ENCODE assay signal across 8 mouse cellular contexts in the genomic region with DNA sequence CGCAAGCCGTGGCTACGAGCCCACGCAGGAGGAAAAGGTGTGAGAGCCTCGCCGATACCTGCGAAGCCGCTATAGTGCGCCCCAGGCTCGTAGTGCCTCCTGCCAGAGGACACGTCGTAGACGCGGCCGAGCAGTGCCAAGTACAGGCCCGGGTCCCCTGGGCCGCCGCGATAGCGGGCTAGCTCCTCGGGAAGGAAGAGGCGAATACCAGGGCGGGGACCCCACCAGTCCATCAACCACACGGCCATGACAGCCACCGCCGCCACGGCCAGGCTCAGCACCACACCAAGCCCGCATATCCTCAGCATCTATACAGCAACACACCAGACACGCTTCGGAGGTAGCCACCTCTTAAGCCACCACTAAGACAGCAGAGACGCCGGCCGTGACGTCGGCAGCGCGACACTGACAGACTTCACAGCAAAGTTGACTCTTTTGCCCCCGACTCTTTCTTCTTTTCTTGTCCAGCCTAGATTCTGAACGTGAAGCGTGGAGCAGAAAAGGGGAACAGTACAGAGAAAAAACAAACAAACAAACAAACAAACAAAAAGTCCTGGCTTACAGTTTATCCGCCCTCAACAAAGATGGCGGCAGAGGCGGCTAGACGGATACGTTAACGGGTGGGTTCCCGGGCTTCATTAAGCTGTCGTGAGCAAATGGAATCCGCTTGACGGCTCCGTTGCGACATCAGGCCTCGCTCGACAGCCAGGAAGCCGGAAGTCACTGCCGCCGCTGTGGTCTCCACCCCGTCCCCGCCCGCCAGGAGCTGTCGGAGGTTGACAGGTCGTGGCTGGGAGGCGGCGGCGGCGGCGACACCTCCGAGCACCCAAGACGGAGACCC. TPM values are rescaled to one million over a fixed set of nuclear protein-coding genes. Genes with fewer than 3 reads are reported as not detected.
DNase-seq lines count a peak whose midpoint lies in the region; ATAC-seq and TF ChIP-seq lines count a peak whose summit lies in the region.

TSS of gene Cyb5d2 (minus strand) at position 688 of the 841 bp plus-strand sequence.
TSS of gene Zzef1 (plus strand) at position 772 of the 841 bp plus-strand sequence.

- peak within 1 kb of the TSS; percentile 72 for H3K4me2 ChIP-seq in heart, embryonic 11.5 days
- H3K4me2 ChIP-seq in kidney, embryonic 16.5 days (replicated peaks; ENCODE audit: low read depth, low read length) = peak within 1 kb of the TSS; percentile 89
- H3K4me2 ChIP-seq in myocyte (ENCODE audit: low read depth) = peak within 1 kb of the TSS; percentile 84

- H3K4me3 ChIP-seq in C2C12 (ENCODE audit: insufficient read depth, poor library complexity, severe bottlenecking) (peak within 1 kb of the TSS; percentile 92), myocyte (peak within 1 kb of the TSS; percentile 89)
- peak within 1 kb of the TSS; percentile 81 for H3K4me3 ChIP-seq in erythroblast, embryonic 14.5 days (replicated peaks)
- H3K4me3 ChIP-seq in heart, embryonic 11.5 days (ENCODE audit: low read depth, low read length) = peak within 1 kb of the TSS; percentile 72
- peak within 1 kb of the TSS; percentile 99 for H3K4me3 ChIP-seq in kidney, embryonic 16.5 days (ENCODE audit: low read length)
- H3K4me3 ChIP-seq in liver, adult 2 months (ENCODE audit: insufficient read depth, low read depth, low read length) = peak within 1 kb of the TSS; percentile 96

- H3K9me3 ChIP-seq in erythroblast, embryonic 14.5 days (ENCODE audit: control insufficient read depth, low read length) = no peaks in the 10 kb centered on the region
- H3K9me3 ChIP-seq in heart, embryonic 11.5 days (replicated peaks; ENCODE audit: control insufficient read depth, low read length) = no peaks in the 10 kb centered on the region
- no peaks in the 10 kb centered on the region for H3K9me3 ChIP-seq in kidney, embryonic 16.5 days (ENCODE audit: low read length)

- H3K27ac ChIP-seq in heart, embryonic 11.5 days (ENCODE audit: low read depth, low read length) = peak within 1 kb of the TSS; percentile 86
- H3K27ac ChIP-seq in kidney, embryonic 16.5 days (ENCODE audit: low read length) = peak within 1 kb of the TSS; percentile 83
- peak within 1 kb of the TSS; percentile 81 for H3K27ac ChIP-seq in liver, adult 2 months (replicated peaks; ENCODE audit: insufficient read depth, low read depth, low read length)

- H3K9ac ChIP-seq in heart, embryonic 11.5 days (ENCODE audit: low read depth, low read length) = peak within 1 kb of the TSS; percentile 96
- H3K9ac ChIP-seq in kidney, embryonic 16.5 days (replicated peaks; ENCODE audit: low read length) = peak within 1 kb of the TSS; percentile 89
- H3K9ac ChIP-seq in liver, adult 2 months (ENCODE audit: low read depth, low read length) = peak within 1 kb of the TSS; percentile 95

- TF ChIP-seq CTCF in C2C12 (IDR thresholded peaks at IDR 0.05; ENCODE audit: control insufficient read depth, insufficient read depth, insufficient read length) = no peak
- no peak for TF ChIP-seq CTCF in brain, embryonic 14.5 days (IDR thresholded peaks at IDR 0.05; ENCODE audit: borderline replicate concordance, extremely low read depth, insufficient read depth, insufficient read length)
- no peak for TF ChIP-seq CTCF in liver, adult 2 months (IDR thresholded peaks at IDR 0.05; ENCODE audit: low read depth, low read length)

- H3K79me2 ChIP-seq in C2C12 (ENCODE audit: control insufficient read depth, insufficient read depth) = peaks cover 73% of the 10 kb centered on the region
- peaks cover 24% of the 10 kb centered on the region for H3K79me2 ChIP-seq in liver, adult 2 months (ENCODE audit: control insufficient read depth, insufficient read depth, low read length)
- H3K79me2 ChIP-seq in myocyte (ENCODE audit: control insufficient read depth, insufficient read depth) = peaks cover 52% of the 10 kb centered on the region

- under 1% methylated on average over 65 of the region's 69 CpGs for WGBS in heart, embryonic 11.5 days (ENCODE audit: insufficient replicate concordance)
- under 1% methylated on average over 69 of the region's 69 CpGs for WGBS in kidney, embryonic 16.5 days
- WGBS in liver, adult 2 months = under 1% methylated on average over 69 of the region's 69 CpGs

- peaks cover 50% of the 10 kb centered on the region for H3K79me3 ChIP-seq in C2C12 (ENCODE audit: low read depth)

- H3K4me1 ChIP-seq in erythroblast, embryonic 14.5 days (ENCODE audit: control insufficient read depth) = peaks cover 47% of the 10 kb centered on the region
- H3K4me1 ChIP-seq in heart, embryonic 11.5 days (ENCODE audit: control insufficient read depth, insufficient read depth, low read length) = peaks cover 2% of the 10 kb centered on the region; the same call in 1 of the 2 replicates
- H3K4me1 ChIP-seq in kidney, embryonic 16.5 days (ENCODE audit: insufficient read depth, low read length) = peaks cover 15% of the 10 kb centered on the region
- H3K4me1 ChIP-seq in liver, adult 2 months (ENCODE audit: control insufficient read depth, insufficient read depth, low read length) = no peaks in the 10 kb centered on the region

- peak; percentile 92 for ATAC-seq in heart, embryonic 11.5 days (replicated peaks; ENCODE audit: insufficient number of reproducible peaks, low FRiP score, low TSS enrichment)
- ATAC-seq in kidney, embryonic 16.5 days (ENCODE audit: low FRiP score, low TSS enrichment) = peak; percentile 94

- peak; percentile 99 for DNase-seq in brain, embryonic 14.5 days (ENCODE audit: low read depth)
- DNase-seq in liver, adult 2 months (ENCODE audit: extremely low read depth, low read depth, low spot score) = peak; percentile 94
- peak; percentile 97 for DNase-seq in splenic B cell, adult 2 months (ENCODE audit: low read depth, low spot score)

- peak; percentile 48; the same call in 1 of the 2 replicates for TF ChIP-seq POLR2A in brain, embryonic 14.5 days (IDR thresholded peaks at IDR 0.05; ENCODE audit: borderline replicate concordance, extremely low read depth, insufficient read depth, insufficient read length, poor library complexity, severe bottlenecking)
- TF ChIP-seq POLR2A in liver, adult 2 months (IDR thresholded peaks at IDR 0.05; ENCODE audit: extremely low read depth, insufficient read depth, low read length) = peak; percentile 59; the same call in 1 of the 2 replicates
- peak; percentile 89 for TF ChIP-seq POLR2A in myocyte (IDR thresholded peaks at IDR 0.05; ENCODE audit: insufficient read length, low read depth)

- H3K27me3 ChIP-seq in C2C12 (ENCODE audit: control insufficient read depth, insufficient read depth, insufficient read length) (no peaks in the 10 kb centered on the region), myocyte (ENCODE audit: control insufficient read depth, insufficient read depth, insufficient read length) (no peaks in the 10 kb centered on the region)
- no peaks in the 10 kb centered on the region for H3K27me3 ChIP-seq in erythroblast, embryonic 14.5 days (ENCODE audit: control insufficient read depth)
- no peaks in the 10 kb centered on the region for H3K27me3 ChIP-seq in heart, embryonic 11.5 days (ENCODE audit: control insufficient read depth, insufficient read depth, low read length)
- no peaks in the 10 kb centered on the region for H3K27me3 ChIP-seq in kidney, embryonic 16.5 days (ENCODE audit: insufficient read depth, low read length)
- no peaks in the 10 kb centered on the region for H3K27me3 ChIP-seq in liver, adult 2 months (ENCODE audit: control insufficient read depth, insufficient read depth, low read length)
- H3K27me3 ChIP-seq in splenic B cell, adult 2 months (ENCODE audit: control insufficient read depth, insufficient read depth, low read length, poor library complexity, severe bottlenecking) = no peaks in the 10 kb centered on the region

- H3ac ChIP-seq in C2C12 (ENCODE audit: control insufficient read depth, insufficient read length, low read depth) (peak within 1 kb of the TSS; percentile 91), myocyte (ENCODE audit: control insufficient read depth, insufficient read length) (peak within 1 kb of the TSS; percentile 95)

- H3K36me3 ChIP-seq in C2C12 (ENCODE audit: control insufficient read depth, insufficient read depth) (peaks cover 19% of the 10 kb centered on the region), myocyte (ENCODE audit: control insufficient read depth, insufficient read depth) (no peaks in the 10 kb centered on the region)
- peaks cover 14% of the 10 kb centered on the region for H3K36me3 ChIP-seq in erythroblast, embryonic 14.5 days (ENCODE audit: control insufficient read depth)
- H3K36me3 ChIP-seq in heart, embryonic 11.5 days (ENCODE audit: control insufficient read depth, insufficient read depth, low read length) = no peaks in the 10 kb centered on the region
- no peaks in the 10 kb centered on the region for H3K36me3 ChIP-seq in kidney, embryonic 16.5 days (ENCODE audit: insufficient read depth, low read length)
- no peaks in the 10 kb centered on the region for H3K36me3 ChIP-seq in liver, adult 2 months (ENCODE audit: control insufficient read depth, insufficient read depth, low read length)
- H3K36me3 ChIP-seq in splenic B cell, adult 2 months (ENCODE audit: control insufficient read depth, insufficient read depth, low read length, poor library complexity, severe bottlenecking) = no peaks in the 10 kb centered on the region

TF ChIP-seq in C2C12, 6 proteins besides CTCF, POLR2A, EP300 and RAD21 (continues in another document):
- TF ChIP-seq USF1 (IDR thresholded peaks at IDR 0.05; ENCODE audit: low read depth) (no peak), MAX (IDR thresholded peaks at IDR 0.05) (peak; percentile 53)

TF ChIP-seq in myocyte, 11 proteins besides CTCF, POLR2A, EP300 and RAD21 (continues in another document):
- peak; percentile 89 for TF ChIP-seq POLR2AphosphoS2 (IDR thresholded peaks at IDR 0.05; ENCODE audit: insufficient read length, low read depth)
- no peak for TF ChIP-seq USF1 (IDR thresholded peaks at IDR 0.05; ENCODE audit: low read depth)

RNA-seq across cellular contexts. Expression of gene Cyb5d2, which starts in this region (rescaled TPM):
- polyA plus RNA-seq in C2C12 (2012; fragmentation: generic; extraction: Trizol) (5.5 TPM), myocyte (2012; fragmentation: generic; extraction: Trizol) (6.9 TPM)
- 5.6 and 5.7 TPM in 2 replicates for polyA plus RNA-seq in brain, embryonic 14.5 days (2012; rRNA removed)
- 0.08 and 0.11 TPM in 2 replicates for polyA plus RNA-seq in erythroblast, embryonic 14.5 days (2012)
- polyA plus RNA-seq in heart, embryonic 11.5 days (2014; fragmentation: Nextera tagmentation; extraction: Ambion mirVana) = 4.9 and 5.4 TPM in 2 replicates
- 6.7 and 7.5 TPM in 2 replicates for polyA plus RNA-seq in kidney, embryonic 16.5 days (2015; fragmentation: Nextera tagmentation; extraction: Ambion mirVana)
- 9.7 and 11.1 TPM in 2 replicates for total RNA-seq in liver, adult 2 months (2014; rRNA removed)
- 9.8 and 12.4 TPM in 2 replicates for polyA plus RNA-seq in liver, adult 2 months (2012; rRNA removed)

RNA-seq across cellular contexts. Expression of gene Zzef1, which starts in this region (rescaled TPM):
- polyA plus RNA-seq in C2C12 (2012; fragmentation: generic; extraction: Trizol) (10.7 TPM), myocyte (2012; fragmentation: generic; extraction: Trizol) (8.1 TPM)
- polyA plus RNA-seq in brain, embryonic 14.5 days (2012; rRNA removed) = 28.4 and 38.1 TPM in 2 replicates
- polyA plus RNA-seq in erythroblast, embryonic 14.5 days (2012) = 0.47 and 0.55 TPM in 2 replicates
- polyA plus RNA-seq in heart, embryonic 11.5 days (2014; fragmentation: Nextera tagmentation; extraction: Ambion mirVana) = 7.6 and 7.9 TPM in 2 replicates
- polyA plus RNA-seq in kidney, embryonic 16.5 days (2015; fragmentation: Nextera tagmentation; extraction: Ambion mirVana) = 8.8 and 9.5 TPM in 2 replicates
- 13.6 and 17.7 TPM in 2 replicates for total RNA-seq in liver, adult 2 months (2014; rRNA removed)
- polyA plus RNA-seq in liver, adult 2 months (2012; rRNA removed) = 11.0 and 14.1 TPM in 2 replicates

Comparison
In these comparisons a context has a peak if more than half of its experiments do, and no peak if none do; other contexts are left out.
1. Peak in every context shown above with its lines: DNase-seq, ATAC-seq, H3K4me3 ChIP-seq and H3K27ac ChIP-seq.